Mouse (Mus musculus) liver, embryonic 14.5 days (tissue): ENCODE data around the gene Adcy4.

Experiments used
- CTCF ChIP-seq: IDR thresholded peaks from 2 replicates; pipeline ENCODE4 v1.5.1; 2016; ENCODE audit warnings: antibody characterized with exemption, low read depth, control low read depth
- EP300 ChIP-seq: IDR thresholded peaks from 2 replicates; pipeline ENCODE4 v1.6.1; 2016; ENCODE audit warnings: antibody characterized with exemption, low read depth

DNA sequence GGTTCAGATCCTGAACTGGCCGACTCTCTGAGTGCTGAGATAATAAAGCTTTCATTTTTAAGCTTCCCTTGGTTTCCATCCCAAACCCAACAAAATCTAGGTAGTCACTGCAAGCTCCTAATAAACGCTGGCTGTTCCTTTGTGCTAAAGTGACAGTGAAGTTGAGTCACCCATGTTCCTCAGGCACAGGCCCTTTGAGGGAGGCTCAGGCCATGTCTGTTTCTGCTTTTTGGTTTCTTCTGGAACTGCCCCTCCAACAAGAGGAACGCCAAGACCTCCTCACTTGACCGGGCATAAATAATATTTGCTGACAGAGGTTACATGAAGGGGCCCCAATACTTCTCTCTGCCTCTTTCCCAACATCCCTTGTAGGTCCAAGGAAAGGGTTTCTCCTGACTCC, 48.1 kb downstream of the Adcy4 start:
- TF ChIP-seq CTCF: no peak
- TF ChIP-seq EP300: no peak
